Mouse (Mus musculus): ENCODE results near the gene Gcdh. TPM values are rescaled to one million over a fixed set of nuclear protein-coding genes. Genes with fewer than 3 reads are reported as not detected.

Gene Gcdh
- polyA plus RNA-seq, 1 experiment from 2014 or later, result 43.3 TPM

DNA sequence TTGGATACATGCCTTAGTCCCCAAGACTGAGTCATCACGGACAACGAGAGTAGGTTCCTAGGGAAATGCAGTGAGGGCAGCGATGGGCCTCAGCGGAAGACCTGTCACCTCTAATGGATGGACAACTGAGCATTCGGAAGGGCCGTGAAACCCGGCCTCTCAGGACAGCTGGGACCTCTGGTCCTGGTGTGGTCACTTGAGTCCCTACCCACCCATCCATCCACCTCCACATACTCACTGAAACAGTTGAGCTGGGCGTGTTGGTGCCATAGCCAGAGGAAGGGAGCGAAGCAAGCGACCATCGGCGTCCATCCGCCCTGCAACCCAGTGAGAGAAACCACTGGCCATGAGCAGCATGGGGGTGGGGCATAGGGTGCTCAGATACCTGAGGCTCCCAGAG lies 36.9 kb upstream of the Gcdh start:
- Histone ChIP-seq H3K36me3 (ENCODE audit: control insufficient read depth, insufficient read depth, low read length) (no peaks in the 10 kb centered on the region), H3K9ac (ENCODE audit: low read depth, low read length) (no peak overlapping the region), H3K4me3 (ENCODE audit: low read length) (no peak overlapping the region), H3K9me3 (ENCODE audit: control insufficient read depth, low read length) (no peaks in the 10 kb centered on the region), H3K4me2 (replicated peaks; ENCODE audit: low read depth, low read length) (no peak overlapping the region), H3K27me3 (ENCODE audit: control insufficient read depth, insufficient read depth, low read length) (peaks cover 44% of the 10 kb centered on the region), H3K4me1 (ENCODE audit: control insufficient read depth, insufficient read depth, low read length) (0 out of 2 replicates have a peak, but pooled peaks cover 3% of the 10 kb centered on the region), H3K27ac (ENCODE audit: low read depth, low read length) (no peak overlapping the region)
- no peak for ATAC-seq (ENCODE audit: low FRiP score, low TSS enrichment)
- WGBS, result 83% methylated on average over 13 of the region's 13 CpGs

DNA sequence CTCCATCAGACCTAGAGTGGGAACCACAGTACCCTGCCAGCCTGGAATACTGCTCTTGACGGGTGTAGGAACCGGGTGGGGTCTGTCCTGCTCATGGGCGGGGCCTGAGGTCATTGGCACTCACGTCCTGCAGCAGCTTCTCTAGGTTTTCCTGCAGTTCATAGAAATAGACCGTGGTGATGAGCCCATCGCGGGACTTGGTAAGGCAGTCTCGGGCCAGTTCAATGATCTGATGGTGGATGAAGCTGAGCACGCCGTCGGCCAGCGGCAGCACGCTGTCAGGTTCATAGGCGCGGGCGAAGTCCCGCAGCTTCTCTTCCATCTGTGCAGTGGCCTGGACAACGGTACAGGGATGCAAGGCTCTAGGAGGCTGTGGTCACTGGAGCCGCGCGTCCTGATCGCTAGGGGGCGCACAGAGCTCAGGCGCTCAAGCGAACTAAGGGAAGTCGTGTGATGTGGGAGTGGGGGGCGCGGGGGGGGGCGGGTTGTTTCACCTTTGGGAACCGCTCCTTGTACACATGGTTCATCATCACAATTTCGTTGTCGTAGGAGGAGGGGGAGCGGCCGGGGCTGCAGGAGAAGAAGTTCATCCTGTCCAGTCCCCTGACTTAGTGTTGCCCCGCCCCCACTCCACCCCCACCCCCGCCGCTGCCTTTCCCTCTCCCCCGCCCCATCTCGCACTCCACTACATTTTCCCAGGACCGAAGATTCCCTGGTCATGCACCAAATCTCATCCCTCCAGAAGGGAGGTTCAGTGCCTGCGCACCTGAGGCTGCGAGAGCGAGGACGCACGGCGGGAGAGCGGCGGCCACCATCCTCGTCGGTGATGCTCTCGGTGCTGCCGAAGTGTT lies 35.0 kb upstream of the Gcdh start:
- H3K4me1 ChIP-seq (ENCODE audit: control insufficient read depth, insufficient read depth, low read length), result 0 out of 2 replicates have a peak, but pooled peaks cover 3% of the 10 kb centered on the region
- peak overlapping the region; percentile 35 for H3K4me3 ChIP-seq (ENCODE audit: low read length)
- WGBS, result 2% methylated on average over 49 of the region's 52 CpGs
- peaks cover 25% of the 10 kb centered on the region for H3K27me3 ChIP-seq (ENCODE audit: control insufficient read depth, insufficient read depth, low read length)
- no peaks in the 10 kb centered on the region for H3K36me3 ChIP-seq (ENCODE audit: control insufficient read depth, insufficient read depth, low read length)
- no peak overlapping the region for H3K27ac ChIP-seq (ENCODE audit: low read depth, low read length)
- ATAC-seq (ENCODE audit: low FRiP score, low TSS enrichment), result peak; percentile 84
- peak overlapping the region; percentile 58 for H3K4me2 ChIP-seq (replicated peaks; ENCODE audit: low read depth, low read length)
- no peaks in the 10 kb centered on the region for H3K9me3 ChIP-seq (ENCODE audit: control insufficient read depth, low read length)
- H3K9ac ChIP-seq (ENCODE audit: low read depth, low read length), result no peak overlapping the region

DNA sequence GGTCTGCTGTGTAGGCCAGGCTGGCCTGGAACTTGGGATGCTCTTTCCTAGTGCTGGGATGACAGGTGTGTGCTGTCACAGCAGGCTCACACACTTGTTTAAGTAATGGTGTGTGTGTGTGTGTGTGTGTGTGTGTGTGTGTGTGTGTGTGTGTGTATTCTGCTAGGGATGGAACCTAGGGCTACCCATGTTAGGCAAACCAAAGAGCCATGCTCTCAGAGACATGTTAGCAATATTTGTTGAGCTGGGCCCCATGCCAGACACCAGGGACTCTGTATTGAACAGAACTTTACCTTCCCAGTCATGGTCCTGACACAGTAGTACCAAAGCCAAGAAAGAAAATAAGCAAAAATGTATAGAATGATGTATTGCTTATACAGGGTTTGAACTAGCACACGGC lies 33.8 kb upstream of the Gcdh start:
- Histone ChIP-seq H3K9ac (ENCODE audit: low read depth, low read length) (no peak overlapping the region), H3K9me3 (ENCODE audit: control insufficient read depth, low read length) (no peaks in the 10 kb centered on the region), H3K4me1 (ENCODE audit: control insufficient read depth, insufficient read depth, low read length) (0 out of 2 replicates have a peak, but pooled peaks cover 3% of the 10 kb centered on the region), H3K27ac (ENCODE audit: low read depth, low read length) (no peak overlapping the region), H3K4me2 (replicated peaks; ENCODE audit: low read depth, low read length) (no peak overlapping the region), H3K36me3 (ENCODE audit: control insufficient read depth, insufficient read depth, low read length) (no peaks in the 10 kb centered on the region), H3K4me3 (ENCODE audit: low read length) (no peak overlapping the region), H3K27me3 (ENCODE audit: control insufficient read depth, insufficient read depth, low read length) (peaks cover 23% of the 10 kb centered on the region)
- no peak for ATAC-seq (ENCODE audit: low FRiP score, low TSS enrichment)
- WGBS, result 73% methylated on average over 1 of the region's 1 CpGs

DNA sequence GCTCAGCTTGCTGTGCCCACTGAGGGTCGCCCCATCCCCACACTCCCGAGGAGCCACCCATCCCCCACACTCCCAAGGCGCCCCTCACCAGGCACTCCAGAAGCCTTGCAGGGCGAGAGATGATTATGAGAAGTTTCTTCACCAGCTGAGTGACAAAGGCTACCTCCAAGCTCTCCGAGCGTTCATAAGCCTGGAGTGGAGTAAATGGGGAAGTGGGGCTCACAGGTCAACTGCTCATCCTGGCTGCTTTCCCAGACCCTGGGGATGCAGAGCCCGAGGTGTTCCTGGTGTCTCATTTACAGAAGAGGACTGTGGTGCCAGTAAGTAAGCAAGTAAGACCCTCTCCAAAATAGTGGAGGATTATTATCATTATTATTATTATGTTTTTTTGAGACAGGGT lies 31.8 kb upstream of the Gcdh start:
- Histone ChIP-seq H3K4me1 (ENCODE audit: control insufficient read depth, insufficient read depth, low read length) (0 out of 2 replicates have a peak, but pooled peaks cover 3% of the 10 kb centered on the region), H3K36me3 (ENCODE audit: control insufficient read depth, insufficient read depth, low read length) (no peaks in the 10 kb centered on the region), H3K27ac (ENCODE audit: low read depth, low read length) (no peak overlapping the region), H3K27me3 (ENCODE audit: control insufficient read depth, insufficient read depth, low read length) (peaks cover 17% of the 10 kb centered on the region), H3K4me3 (ENCODE audit: low read length) (no peak overlapping the region), H3K9me3 (ENCODE audit: control insufficient read depth, low read length) (no peaks in the 10 kb centered on the region), H3K4me2 (replicated peaks; ENCODE audit: low read depth, low read length) (no peak overlapping the region), H3K9ac (ENCODE audit: low read depth, low read length) (no peak overlapping the region)
- no peak for ATAC-seq (ENCODE audit: low FRiP score, low TSS enrichment)
- 78% methylated on average over 7 of the region's 7 CpGs for WGBS

DNA sequence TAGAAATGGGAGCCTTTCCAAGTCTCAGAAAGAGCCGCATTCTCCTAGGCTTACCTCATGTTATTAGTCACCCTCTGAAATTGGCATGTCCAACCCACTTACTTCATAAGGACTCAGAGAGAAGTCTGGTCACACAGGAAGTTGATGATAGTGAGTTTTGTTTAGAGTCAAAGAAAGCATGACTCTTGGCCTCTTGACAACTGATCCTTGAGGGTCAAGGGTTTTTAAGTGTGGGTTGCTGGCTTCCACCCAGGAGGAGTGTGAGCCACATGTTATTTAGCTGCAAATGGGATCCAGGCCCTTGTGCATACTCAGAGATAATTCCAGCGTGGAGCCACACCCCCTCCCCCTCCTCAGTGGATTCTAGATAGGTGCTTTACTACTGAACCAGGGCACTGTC lies 27.9 kb upstream of the Gcdh start:
- H3K4me1 ChIP-seq (ENCODE audit: control insufficient read depth, insufficient read depth, low read length), result no peaks in the 10 kb centered on the region
- no peak for ATAC-seq (ENCODE audit: low FRiP score, low TSS enrichment)
- no peak overlapping the region for H3K4me3 ChIP-seq (ENCODE audit: low read length)
- H3K9me3 ChIP-seq (ENCODE audit: control insufficient read depth, low read length), result no peaks in the 10 kb centered on the region
- no peaks in the 10 kb centered on the region for H3K36me3 ChIP-seq (ENCODE audit: control insufficient read depth, insufficient read depth, low read length)
- H3K27ac ChIP-seq (ENCODE audit: low read depth, low read length), result no peak overlapping the region
- H3K9ac ChIP-seq (ENCODE audit: low read depth, low read length), result no peak overlapping the region
- 75% methylated on average over 2 of the region's 2 CpGs for WGBS
- H3K4me2 ChIP-seq (replicated peaks; ENCODE audit: low read depth, low read length), result no peak overlapping the region
- H3K27me3 ChIP-seq (ENCODE audit: control insufficient read depth, insufficient read depth, low read length), result peaks cover 18% of the 10 kb centered on the region

DNA sequence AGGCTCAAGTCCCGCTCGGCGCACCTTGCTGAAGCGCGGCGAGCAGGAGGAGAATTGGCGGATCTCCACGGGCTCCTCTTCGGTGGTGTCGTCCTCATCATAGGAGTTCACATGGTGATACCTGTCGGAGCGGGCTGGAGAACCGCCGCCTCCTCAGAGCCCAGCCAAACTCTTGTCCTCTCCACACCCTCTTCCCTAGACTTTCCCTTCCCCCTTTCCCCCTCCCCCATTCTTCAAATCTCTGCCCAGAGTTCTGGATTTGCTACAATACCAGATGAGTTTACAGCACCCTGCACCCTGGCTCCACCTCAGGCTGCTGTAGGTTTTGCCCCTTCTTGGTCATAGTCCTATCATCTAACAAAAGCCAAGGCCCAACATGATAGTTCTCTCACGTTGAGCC lies 24.9 kb upstream of the Gcdh start:
- WGBS, result 93% methylated on average over 15 of the region's 15 CpGs
- no peak for ATAC-seq (ENCODE audit: low FRiP score, low TSS enrichment)
- H3K36me3 ChIP-seq (ENCODE audit: control insufficient read depth, insufficient read depth, low read length), result no peaks in the 10 kb centered on the region
- H3K27ac ChIP-seq (ENCODE audit: low read depth, low read length), result no peak overlapping the region
- no peak overlapping the region for H3K9ac ChIP-seq (ENCODE audit: low read depth, low read length)
- H3K9me3 ChIP-seq (ENCODE audit: control insufficient read depth, low read length), result peaks cover 3% of the 10 kb centered on the region; the same call in 1 of the 2 replicates
- peaks cover 25% of the 10 kb centered on the region for H3K27me3 ChIP-seq (ENCODE audit: control insufficient read depth, insufficient read depth, low read length)
- H3K4me2 ChIP-seq (replicated peaks; ENCODE audit: low read depth, low read length), result no peak overlapping the region
- H3K4me1 ChIP-seq (ENCODE audit: control insufficient read depth, insufficient read depth, low read length), result no peaks in the 10 kb centered on the region; the same call in 1 of the 2 replicates
- H3K4me3 ChIP-seq (ENCODE audit: low read length), result no peak overlapping the region

DNA sequence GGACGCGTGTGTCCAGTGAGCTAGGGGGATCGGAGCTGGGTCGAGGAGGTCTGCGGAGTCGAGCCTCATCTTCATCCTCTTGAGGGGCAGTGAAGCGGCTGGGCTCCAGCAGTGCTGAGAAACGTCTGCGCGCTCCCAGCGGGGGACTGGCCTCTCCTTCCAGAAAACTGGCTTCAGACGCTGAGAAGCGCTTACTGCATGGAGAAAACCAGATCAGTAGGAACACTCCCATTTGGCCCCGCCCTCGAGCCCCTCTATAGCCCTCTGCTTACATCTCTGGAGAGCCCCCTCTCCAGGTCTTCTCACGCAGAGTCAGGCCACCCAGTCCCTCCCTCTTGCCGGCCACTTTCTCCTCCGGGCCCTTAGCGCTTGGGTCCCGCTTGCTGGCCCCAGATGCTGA lies 24.1 kb upstream of the Gcdh start:
- WGBS, result 36% methylated on average over 20 of the region's 20 CpGs
- H3K36me3 ChIP-seq (ENCODE audit: control insufficient read depth, insufficient read depth, low read length), result no peaks in the 10 kb centered on the region
- peaks cover 4% of the 10 kb centered on the region for H3K4me1 ChIP-seq (ENCODE audit: control insufficient read depth, insufficient read depth, low read length)
- no peak overlapping the region for H3K9ac ChIP-seq (ENCODE audit: low read depth, low read length)
- H3K4me3 ChIP-seq (ENCODE audit: low read length), result no peak overlapping the region
- peaks cover 30% of the 10 kb centered on the region for H3K27me3 ChIP-seq (ENCODE audit: control insufficient read depth, insufficient read depth, low read length)
- H3K27ac ChIP-seq (ENCODE audit: low read depth, low read length), result no peak overlapping the region
- H3K9me3 ChIP-seq (ENCODE audit: control insufficient read depth, low read length), result peaks cover 3% of the 10 kb centered on the region; the same call in 1 of the 2 replicates
- ATAC-seq (ENCODE audit: low FRiP score, low TSS enrichment), result no peak
- H3K4me2 ChIP-seq (replicated peaks; ENCODE audit: low read depth, low read length), result no peak overlapping the region

DNA sequence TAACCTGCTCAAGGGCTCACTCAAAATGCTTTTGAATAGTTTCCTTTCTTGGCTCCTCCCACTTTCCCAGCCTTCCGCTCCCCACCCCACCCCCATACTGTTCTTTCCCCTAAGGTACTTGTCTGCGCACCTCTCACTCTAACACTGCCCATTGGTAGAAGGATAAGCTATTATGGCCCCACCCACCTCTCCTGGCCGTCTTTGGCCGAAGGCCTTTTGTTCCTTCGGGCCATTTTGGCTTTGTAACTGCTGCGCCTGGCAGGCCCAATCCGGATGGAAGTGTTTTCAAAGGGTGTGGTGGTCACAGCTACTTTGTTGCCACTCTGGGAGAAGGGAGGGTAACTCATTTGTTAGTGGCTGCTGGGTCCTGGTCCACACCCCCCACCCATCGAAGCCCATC lies 21.5 kb upstream of the Gcdh start:
- ATAC-seq (ENCODE audit: low FRiP score, low TSS enrichment), result no peak
- Histone ChIP-seq H3K36me3 (ENCODE audit: control insufficient read depth, insufficient read depth, low read length) (no peaks in the 10 kb centered on the region), H3K27ac (ENCODE audit: low read depth, low read length) (no peak overlapping the region), H3K9ac (ENCODE audit: low read depth, low read length) (no peak overlapping the region), H3K9me3 (ENCODE audit: control insufficient read depth, low read length) (peaks cover 3% of the 10 kb centered on the region; the same call in 1 of the 2 replicates), H3K27me3 (ENCODE audit: control insufficient read depth, insufficient read depth, low read length) (peaks cover 48% of the 10 kb centered on the region), H3K4me2 (replicated peaks; ENCODE audit: low read depth, low read length) (no peak overlapping the region), H3K4me3 (ENCODE audit: low read length) (no peak overlapping the region), H3K4me1 (ENCODE audit: control insufficient read depth, insufficient read depth, low read length) (peaks cover 5% of the 10 kb centered on the region)
- WGBS, result 88% methylated on average over 8 of the region's 8 CpGs

DNA sequence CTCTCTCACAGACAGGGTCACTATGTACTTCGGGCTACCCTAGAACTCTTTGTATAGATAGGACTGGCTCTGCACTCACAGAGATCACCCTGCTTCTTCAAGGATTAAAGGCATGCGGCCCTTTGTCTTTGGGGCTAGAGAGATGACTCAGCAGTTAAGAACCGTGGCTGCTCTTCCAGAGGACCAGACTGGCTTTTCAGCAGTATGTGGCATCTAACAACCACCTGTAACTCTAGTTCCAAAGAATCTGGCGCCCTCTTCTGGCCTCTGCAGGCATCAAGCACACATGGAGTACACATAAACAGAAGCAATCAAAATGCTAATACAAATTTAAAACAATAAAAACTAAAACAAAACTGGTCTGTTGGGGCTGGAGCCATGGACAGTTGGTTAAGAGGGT lies 20.2 kb upstream of the Gcdh start:
- Histone ChIP-seq H3K4me1 (ENCODE audit: control insufficient read depth, insufficient read depth, low read length) (peaks cover 9% of the 10 kb centered on the region), H3K36me3 (ENCODE audit: control insufficient read depth, insufficient read depth, low read length) (no peaks in the 10 kb centered on the region), H3K4me2 (replicated peaks; ENCODE audit: low read depth, low read length) (no peak overlapping the region), H3K27me3 (ENCODE audit: control insufficient read depth, insufficient read depth, low read length) (peaks cover 56% of the 10 kb centered on the region), H3K9ac (ENCODE audit: low read depth, low read length) (no peak overlapping the region), H3K27ac (ENCODE audit: low read depth, low read length) (no peak overlapping the region), H3K9me3 (ENCODE audit: control insufficient read depth, low read length) (peaks cover 3% of the 10 kb centered on the region; the same call in 1 of the 2 replicates), H3K4me3 (ENCODE audit: low read length) (no peak overlapping the region)
- no peak for ATAC-seq (ENCODE audit: low FRiP score, low TSS enrichment)
- 35% methylated on average over 4 of the region's 4 CpGs for WGBS
